Mouse (Mus musculus) liver, embryonic 11.5 days (tissue): ENCODE measurements around the gene Catsperg1. TPM values are rescaled to one million over a fixed set of nuclear protein-coding genes. Genes with fewer than 3 reads are reported as not detected.
"Not testable (repeated sequence)": the region's sequence is repeated elsewhere in the genome, so short reads cannot be mapped to it uniquely, and the experiment has no call there.

Experiments
- ATAC-seq: fragments of 200-750 bp; cut with Nextera tagmentation; replicated peaks from 2 replicates; pipeline ENCODE4 v1.8.0; 2017; ENCODE audit warnings: moderate number of reproducible peaks, mild to moderate bottlenecking, moderate TSS enrichment, moderate library complexity; ENCODE audit not compliant: low FRiP score
- DNase-seq: peaks from one replicate; pipeline ENCODE4 v3.0.0-alpha.2; 2017; ENCODE audit warnings: low spot score
- H3K27ac ChIP-seq: fragments of 300-500 bp; sonication (generic); 2 replicates; pipeline ENCODE4 v1.5.1; 2014; ENCODE audit warnings: mild to moderate bottlenecking, low read depth, low read length, control low read depth
- H3K27me3 ChIP-seq: fragments of 300-500 bp; sonication (generic); replicated peaks from 2 replicates; pipeline ENCODE4 v1.6.1; 2014; ENCODE audit warnings: low read length, mixed read lengths; ENCODE audit not compliant: control insufficient read depth, insufficient read depth
- H3K36me3 ChIP-seq: fragments of 300-500 bp; sonication (generic); 2 replicates; pipeline ENCODE4 v1.6.1; 2014; ENCODE audit warnings: mild to moderate bottlenecking, low read length, moderate library complexity, mixed read lengths; ENCODE audit not compliant: control insufficient read depth, insufficient read depth
- H3K4me1 ChIP-seq: fragments of 300-500 bp; sonication (generic); replicated peaks from 2 replicates; pipeline ENCODE4 v1.6.1; 2014; ENCODE audit warnings: low read length, mixed read lengths; ENCODE audit not compliant: control insufficient read depth, insufficient read depth
- H3K4me2 ChIP-seq: fragments of 300-500 bp; sonication (generic); 2 replicates; pipeline ENCODE4 v1.6.1; 2014; ENCODE audit warnings: mild to moderate bottlenecking, control low read depth, moderate library complexity
- H3K4me3 ChIP-seq: fragments of 300-500 bp; sonication (generic); 2 replicates; pipeline ENCODE4 v1.5.1; 2014; ENCODE audit warnings: low read depth, low read length, control low read depth
- H3K9ac ChIP-seq: fragments of 300-500 bp; sonication (generic); 2 replicates; pipeline ENCODE4 v1.6.1; 2014; ENCODE audit warnings: low read depth, low read length, control low read depth
- H3K9me3 ChIP-seq: fragments of 300-500 bp; sonication (generic); 2 replicates; pipeline ENCODE4 v1.6.1; 2016; ENCODE audit warnings: low read length, inconsistent platforms, mixed read lengths; ENCODE audit not compliant: control insufficient read depth
- WGBS: fragments of 180-500 bp; shearing (Covaris S2); extraction: QIAGEN DNeasy Blood & Tissue Kit; methylation state at CpG from one replicate; pipeline ENCODE4 v1.1.7; 2014; 5-methylcytosine and 5-hydroxymethylcytosine counted together
- polyA plus RNA-seq: library from polyadenylated mRNA; unstranded; fragments of >200 nt; fragmentation: Nextera tagmentation; extraction: Ambion mirVana; gene quantifications from 2 replicates; pipeline ENCODE4 v1.2.1, GENCODE M21; 2014

The Catsperg1 gene
- polyA plus RNA-seq, 1 experiment from 2014 or later, result 0.64 TPM

- DNase-seq (no peak), ATAC-seq (peak; percentile 28; the same call in 1 of the 2 replicates)
- Histone ChIP-seq H3K27ac (no peak overlapping the region), H3K36me3 (peaks cover 12% of the 10 kb centered on the region; the same call in 1 of the 2 replicates), H3K4me2 (peak overlapping the region; percentile 69), H3K27me3 (no peaks in the 10 kb centered on the region), H3K4me1 (peaks cover 15% of the 10 kb centered on the region), H3K9ac (peak overlapping the region; percentile 10), H3K4me3 (peak overlapping the region; percentile 49), H3K9me3 (no peaks in the 10 kb centered on the region)
- WGBS, result 15% methylated on average over 19 of the region's 19 CpGs
Observed at GRCm38 (mm10) chr7:29247706-29248105, 33.9 kb upstream of the Catsperg1 start.

- peaks cover 12% of the 10 kb centered on the region; the same call in 1 of the 2 replicates for H3K36me3 ChIP-seq
- peaks cover 15% of the 10 kb centered on the region for H3K4me1 ChIP-seq
- WGBS, result 24% methylated on average over 16 of the region's 16 CpGs
- H3K9ac ChIP-seq, result peak overlapping the region; percentile 10
- H3K27ac ChIP-seq, result no peak overlapping the region
- peak overlapping the region; percentile 69 for H3K4me2 ChIP-seq
- DNase-seq (peak; percentile 83), ATAC-seq (peak; percentile 28; the same call in 1 of the 2 replicates)
- H3K4me3 ChIP-seq, result peak overlapping the region; percentile 49
- no peaks in the 10 kb centered on the region for H3K9me3 ChIP-seq
- no peaks in the 10 kb centered on the region for H3K27me3 ChIP-seq
Observed at GRCm38 (mm10) chr7:29247314-29247700, 33.5 kb upstream of the Catsperg1 start.

GRCm38 (mm10) chr7:29246619-29247313 lies 32.9 kb upstream of the Catsperg1 start:
- peak; percentile 8; the same call in 1 of the 2 replicates for ATAC-seq
- Histone ChIP-seq H3K4me2 (peak overlapping the region; percentile 69), H3K4me1 (peaks cover 15% of the 10 kb centered on the region), H3K9me3 (no peaks in the 10 kb centered on the region), H3K27ac (no peak overlapping the region), H3K27me3 (no peaks in the 10 kb centered on the region), H3K9ac (no peak overlapping the region), H3K36me3 (peaks cover 12% of the 10 kb centered on the region; the same call in 1 of the 2 replicates), H3K4me3 (no peak overlapping the region)
- DNase-seq, result no peak
- WGBS, result 78% methylated on average over 21 of the region's 21 CpGs

- H3K4me2 ChIP-seq, result no peak overlapping the region
- 90% methylated on average over 5 of the region's 5 CpGs for WGBS
- ATAC-seq, result no peak
- peaks cover 15% of the 10 kb centered on the region for H3K4me1 ChIP-seq
- no peaks in the 10 kb centered on the region for H3K27me3 ChIP-seq
- H3K27ac ChIP-seq, result no peak overlapping the region
- H3K9me3 ChIP-seq, result no peaks in the 10 kb centered on the region
- no peak overlapping the region for H3K9ac ChIP-seq
- peaks cover 12% of the 10 kb centered on the region; the same call in 1 of the 2 replicates for H3K36me3 ChIP-seq
- H3K4me3 ChIP-seq, result no peak overlapping the region
- no peak for DNase-seq
Observed at GRCm38 (mm10) chr7:29246015-29246414, 32.2 kb upstream of the Catsperg1 start.

- Histone ChIP-seq H3K36me3 (peaks cover 12% of the 10 kb centered on the region; the same call in 1 of the 2 replicates), H3K4me2 (no peak overlapping the region), H3K4me3 (no peak overlapping the region), H3K9me3 (no peaks in the 10 kb centered on the region), H3K27ac (no peak overlapping the region), H3K9ac (no peak overlapping the region), H3K27me3 (no peaks in the 10 kb centered on the region), H3K4me1 (peaks cover 19% of the 10 kb centered on the region)
- ATAC-seq (no peak), DNase-seq (no peak)
- 79% methylated on average over 7 of the region's 7 CpGs for WGBS
Observed at GRCm38 (mm10) chr7:29244732-29245416, 31.0 kb upstream of the Catsperg1 start.

- peaks cover 13% of the 10 kb centered on the region for H3K4me1 ChIP-seq
- no peaks in the 10 kb centered on the region for H3K9me3 ChIP-seq
- H3K36me3 ChIP-seq, result no peaks in the 10 kb centered on the region
- peak within 1 kb of the TSS; percentile 95 for H3K4me2 ChIP-seq
- no peaks in the 10 kb centered on the region for H3K27me3 ChIP-seq
- DNase-seq (peak; percentile 98), ATAC-seq (peak; percentile 95)
- H3K4me3 ChIP-seq, result peak within 1 kb of the TSS; percentile 69
- H3K9ac ChIP-seq, result peak within 1 kb of the TSS; percentile 83
- peak within 1 kb of the TSS; percentile 84 for H3K27ac ChIP-seq
- WGBS, result 1% methylated on average over 60 of the region's 60 CpGs
Observed at GRCm38 (mm10) chr7:29238019-29238967, 24.5 kb upstream of the Catsperg1 start, which contains the start of gene Yif1b. Gene Yif1b (plus strand): TSS chr7:29238329.

- ATAC-seq, result not testable (repeated sequence)
- peak overlapping the region; percentile 65 for H3K9ac ChIP-seq
- 24% methylated on average over 6 of the region's 6 CpGs for WGBS
Observed at GRCm38 (mm10) chr7:29237596-29237995, 23.8 kb upstream of the Catsperg1 start.

GRCm38 (mm10) chr7:29236593-29236992 lies 22.8 kb upstream of the Catsperg1 start:
- DNase-seq (no peak), ATAC-seq (no peak)
- H3K4me2 ChIP-seq, result no peak overlapping the region
- 55% methylated on average over 4 of the region's 4 CpGs for whole genome bisulfite sequencing
- H3K4me3 ChIP-seq, result no peak overlapping the region
- peaks cover 14% of the 10 kb centered on the region for H3K27me3 ChIP-seq
- peaks cover 16% of the 10 kb centered on the region for H3K4me1 ChIP-seq
- no peak overlapping the region for H3K9ac ChIP-seq
- no peaks in the 10 kb centered on the region for H3K9me3 ChIP-seq
- no peaks in the 10 kb centered on the region for H3K36me3 ChIP-seq
- H3K27ac ChIP-seq, result no peak overlapping the region

More at GRCm38 (mm10) chr7:29237596-29237995, 23.8 kb upstream of the Catsperg1 start:
- Histone ChIP-seq H3K4me1 (peaks cover 13% of the 10 kb centered on the region), H3K4me3 (peak overlapping the region; percentile 69), H3K4me2 (peak overlapping the region; percentile 95), H3K27ac (peak overlapping the region; percentile 84)
- not testable (repeated sequence) for H3K27me3 ChIP-seq, DNase-seq, H3K9me3 ChIP-seq, H3K36me3 ChIP-seq
